Mouse (Mus musculus) forebrain, embryonic 16.5 days (tissue): ENCODE measurements at regions not wholly inside any gene's neighbourhood (a gene's known extent, or its start where the extent isn't known, plus 50 kb on each side); places are given as distances from the start of the nearest gene placed in this dataset.

ENCODE experiments used
- ATAC-seq: fragments of 200-750 bp; cut with Nextera tagmentation; 2 replicates; pipeline ENCODE4 v1.8.0; 2017; ENCODE audit warnings: mild to moderate bottlenecking, moderate library complexity
- H3K27ac ChIP-seq: fragments of 300-500 bp; sonication (generic); 2 replicates; pipeline ENCODE4 v1.5.1; 2014; ENCODE audit warnings: low read length, control low read depth
- H3K27me3 ChIP-seq: fragments of 300-500 bp; sonication (generic); replicated peaks from 2 replicates; pipeline ENCODE4 v1.6.1; 2014; ENCODE audit warnings: low read length; ENCODE audit not compliant: control insufficient read depth, insufficient read depth
- H3K36me3 ChIP-seq: fragments of 300-500 bp; sonication (generic); 2 replicates; pipeline ENCODE4 v1.6.1; 2014; ENCODE audit not compliant: control insufficient read depth, insufficient read depth
- H3K4me1 ChIP-seq: fragments of 300-500 bp; sonication (generic); replicated peaks from 2 replicates; pipeline ENCODE4 v1.6.1; 2014; ENCODE audit warnings: low read length; ENCODE audit not compliant: control insufficient read depth, insufficient read depth
- H3K4me2 ChIP-seq: fragments of 300-500 bp; sonication (generic); 2 replicates; pipeline ENCODE4 v1.6.1; 2014; ENCODE audit warnings: mild to moderate bottlenecking, low read length, control low read depth
- H3K4me3 ChIP-seq: fragments of 300-500 bp; sonication (generic); replicated peaks from 2 replicates; pipeline ENCODE4 v1.5.1; 2014; ENCODE audit warnings: mild to moderate bottlenecking, low read length, control low read depth
- H3K9ac ChIP-seq: fragments of 300-500 bp; sonication (generic); replicated peaks from 2 replicates; pipeline ENCODE4 v1.6.1; 2014; ENCODE audit warnings: low read depth, low read length, control low read depth
- H3K9me3 ChIP-seq: fragments of 300-500 bp; sonication (generic); 2 replicates; pipeline ENCODE4 v1.6.1; 2016; ENCODE audit warnings: low read length; ENCODE audit not compliant: control insufficient read depth
- WGBS: fragments of 180-500 bp; shearing (Covaris S2); extraction: QIAGEN DNeasy Blood & Tissue Kit; methylation state at CpG from one replicate; pipeline ENCODE4 v1.1.7; 2014; 5-methylcytosine and 5-hydroxymethylcytosine counted together

GRCm38 (mm10) chr1:13858371-13859018 lies 2234.6 kb downstream of the 4930444P10Rik start:
- Histone ChIP-seq H3K9me3 (no peaks in the 10 kb centered on the region), H3K9ac (no peak overlapping the region), H3K27me3 (no peaks in the 10 kb centered on the region), H3K27ac (no peak overlapping the region), H3K36me3 (no peaks in the 10 kb centered on the region), H3K4me1 (peaks cover 11% of the 10 kb centered on the region; the same call in 1 of the 2 replicates), H3K4me2 (no peak overlapping the region), H3K4me3 (no peak overlapping the region)
- WGBS: 13% methylated on average over 6 of the region's 6 CpGs
- peak; percentile 77 for ATAC-seq

- Histone ChIP-seq H3K27me3 (no peaks in the 10 kb centered on the region), H3K9ac (no peak overlapping the region), H3K27ac (no peak overlapping the region), H3K4me2 (no peak overlapping the region), H3K4me3 (no peak overlapping the region), H3K9me3 (no peaks in the 10 kb centered on the region), H3K4me1 (peaks cover 11% of the 10 kb centered on the region; the same call in 1 of the 2 replicates), H3K36me3 (no peaks in the 10 kb centered on the region)
- 84% methylated on average over 2 of the region's 2 CpGs for WGBS
- ATAC-seq: no peak
Measured at GRCm38 (mm10) chr1:13856998-13857397, 2236.1 kb downstream of the 4930444P10Rik start.

GRCm38 (mm10) chr1:13851144-13851543 lies 2242.0 kb downstream of the 4930444P10Rik start:
- Histone ChIP-seq H3K9me3 (no peaks in the 10 kb centered on the region), H3K36me3 (no peaks in the 10 kb centered on the region), H3K4me2 (no peak overlapping the region), H3K9ac (no peak overlapping the region), H3K4me1 (no peaks in the 10 kb centered on the region), H3K27me3 (no peaks in the 10 kb centered on the region), H3K27ac (no peak overlapping the region), H3K4me3 (no peak overlapping the region)
- 94% methylated on average over 5 of the region's 5 CpGs for WGBS
- ATAC-seq: no peak

DNA sequence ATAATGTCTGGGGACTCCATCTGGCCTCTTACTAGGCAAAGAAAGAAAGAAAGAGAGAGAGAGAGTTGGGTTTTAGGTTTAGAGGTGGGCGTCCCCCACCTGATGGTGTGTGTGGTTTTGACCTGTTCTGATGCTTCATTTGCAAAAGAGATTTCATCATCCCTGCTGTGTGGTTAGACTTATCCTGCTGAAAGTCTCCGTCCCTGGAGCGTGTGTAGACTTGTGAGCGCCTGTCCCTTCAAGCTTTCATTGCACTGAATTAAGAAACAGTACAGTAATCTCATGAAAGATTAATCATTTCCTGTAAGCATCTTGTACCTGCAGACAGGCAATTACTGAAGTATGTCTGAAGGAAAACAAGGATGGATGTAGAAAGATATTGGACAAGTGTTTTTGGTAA lies 2244.1 kb downstream of the 4930444P10Rik start:
- no peak overlapping the region for H3K4me2 ChIP-seq
- H3K36me3 ChIP-seq: no peaks in the 10 kb centered on the region
- no peak overlapping the region for H3K4me3 ChIP-seq
- H3K9ac ChIP-seq: no peak overlapping the region
- 80% methylated on average over 4 of the region's 4 CpGs for WGBS
- H3K4me1 ChIP-seq: no peaks in the 10 kb centered on the region
- no peaks in the 10 kb centered on the region for H3K27me3 ChIP-seq
- no peaks in the 10 kb centered on the region for H3K9me3 ChIP-seq
- ATAC-seq: no peak
- no peak overlapping the region for H3K27ac ChIP-seq

DNA sequence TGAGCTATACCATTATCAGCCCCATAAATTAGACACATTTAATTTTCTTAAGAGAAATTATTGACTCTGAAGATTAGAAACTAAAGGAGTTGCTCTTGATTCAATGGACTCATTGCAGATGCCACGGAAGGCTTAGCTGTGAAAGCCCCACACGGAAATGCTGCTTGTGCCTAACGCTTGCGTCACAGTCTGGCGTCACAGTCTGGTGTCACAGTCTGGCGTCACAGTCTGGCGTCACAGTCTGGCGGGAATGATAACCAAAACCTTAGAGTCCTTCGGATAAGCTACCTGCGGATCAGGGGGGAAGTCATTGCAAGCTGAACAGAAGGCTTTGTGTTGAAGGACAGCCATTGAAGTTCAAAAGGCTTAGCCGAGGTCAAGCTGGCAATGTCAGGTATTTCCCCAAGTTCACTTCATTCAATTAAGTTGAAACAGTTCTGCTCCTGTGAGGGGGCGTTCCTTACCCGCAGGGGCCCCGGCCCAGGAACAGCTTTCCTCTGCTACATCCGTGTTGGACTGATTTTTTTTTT lies 2246.7 kb downstream of the 4930444P10Rik start:
- whole genome bisulfite sequencing: 76% methylated on average over 15 of the region's 15 CpGs
- Histone ChIP-seq H3K36me3 (no peaks in the 10 kb centered on the region), H3K4me1 (no peaks in the 10 kb centered on the region), H3K27me3 (no peaks in the 10 kb centered on the region), H3K4me3 (no peak overlapping the region), H3K9me3 (no peaks in the 10 kb centered on the region), H3K4me2 (no peak overlapping the region), H3K9ac (no peak overlapping the region), H3K27ac (no peak overlapping the region)
- no peak for ATAC-seq

- Histone ChIP-seq H3K4me2 (no peak overlapping the region), H3K9ac (no peak overlapping the region), H3K36me3 (no peaks in the 10 kb centered on the region), H3K4me3 (no peak overlapping the region), H3K27me3 (no peaks in the 10 kb centered on the region), H3K4me1 (no peaks in the 10 kb centered on the region), H3K27ac (no peak overlapping the region), H3K9me3 (no peaks in the 10 kb centered on the region)
- WGBS: 93% methylated on average over 1 of the region's 1 CpGs
- no peak for ATAC-seq
Measured at GRCm38 (mm10) chr1:13840309-13840622, 2252.9 kb downstream of the 4930444P10Rik start.

DNA sequence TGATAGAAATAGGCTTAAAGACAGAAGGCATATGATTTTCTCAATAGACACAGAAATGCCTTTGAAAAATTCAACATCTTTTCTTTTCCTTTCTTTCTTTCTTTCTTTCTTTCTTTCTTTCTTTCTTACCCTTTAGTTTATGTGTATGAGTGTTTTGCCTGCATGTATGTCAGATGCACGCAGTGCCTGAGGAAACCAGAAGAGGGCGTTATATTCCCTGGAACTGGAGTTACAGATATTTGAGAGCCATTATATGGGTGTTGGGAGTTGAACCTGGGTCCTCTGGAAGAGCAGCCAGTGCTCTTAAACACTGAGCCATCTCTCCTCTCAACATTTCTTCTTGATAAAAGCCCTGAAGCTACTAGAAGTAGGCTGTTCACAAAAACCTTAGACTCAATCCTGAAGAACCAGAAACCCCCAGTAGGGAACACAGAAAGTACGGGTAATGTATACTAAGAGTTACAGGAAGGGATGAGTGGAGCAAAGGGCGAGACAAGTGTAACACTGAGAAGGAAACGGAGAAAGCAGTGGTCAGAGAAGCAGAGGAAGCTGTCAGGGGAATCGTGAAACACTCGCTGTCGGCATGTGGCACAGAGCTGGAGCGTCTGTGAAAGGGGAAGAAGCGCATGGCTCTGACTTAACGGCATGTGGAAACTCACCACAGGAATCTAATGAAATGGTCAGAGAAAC lies 2253.4 kb downstream of the 4930444P10Rik start:
- Histone ChIP-seq H3K36me3 (no peaks in the 10 kb centered on the region), H3K9ac (no peak overlapping the region), H3K27ac (no peak overlapping the region), H3K4me2 (no peak overlapping the region), H3K27me3 (no peaks in the 10 kb centered on the region), H3K4me1 (no peaks in the 10 kb centered on the region), H3K4me3 (no peak overlapping the region), H3K9me3 (no peaks in the 10 kb centered on the region)
- ATAC-seq: no peak
- WGBS: 77% methylated on average over 11 of the region's 11 CpGs

DNA sequence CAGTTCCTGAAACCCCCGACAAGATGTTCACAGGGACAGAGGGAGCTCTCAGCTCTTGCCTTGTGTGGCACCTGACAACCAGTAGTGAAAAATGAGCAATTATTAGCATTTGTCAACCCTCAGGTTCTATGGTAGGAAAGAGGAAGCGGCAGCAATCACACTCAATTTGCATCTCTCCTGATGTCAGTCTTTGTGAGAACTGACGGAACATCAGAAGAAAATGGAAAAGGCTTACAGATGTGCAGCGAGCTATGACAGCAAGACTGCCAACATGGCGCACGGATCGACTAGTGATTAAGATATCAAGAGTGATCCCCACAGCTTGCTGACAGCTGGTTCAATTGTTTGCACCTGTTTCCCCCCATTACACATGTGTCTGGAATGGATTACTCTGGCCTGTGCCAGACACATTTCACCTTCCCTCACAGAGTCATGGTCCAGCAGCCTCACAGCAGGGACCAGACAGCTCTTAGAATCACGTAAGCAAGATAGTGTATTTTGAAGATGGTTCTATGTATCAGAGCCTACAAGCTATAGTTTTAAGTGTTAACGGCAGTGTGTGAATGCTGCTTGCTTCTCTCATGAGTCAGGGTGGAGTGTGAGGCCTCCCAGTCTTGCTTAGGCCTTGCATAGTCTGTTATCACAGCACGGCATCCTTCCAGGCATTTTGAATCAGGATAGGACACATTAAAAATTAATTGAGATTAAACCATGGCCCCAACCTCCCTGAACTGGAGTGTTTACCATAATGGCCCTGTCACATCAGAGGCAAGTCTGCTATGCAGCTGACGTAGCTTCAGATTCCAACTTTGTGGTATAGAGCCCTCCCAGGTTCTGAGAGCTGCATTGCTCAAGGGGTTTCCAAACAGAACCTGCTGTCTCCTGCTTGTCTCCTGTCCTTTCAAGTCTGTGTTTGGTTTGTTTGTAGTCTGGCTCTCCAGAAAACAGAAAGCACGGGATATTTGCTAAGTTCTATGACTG lies 2258.0 kb downstream of the 4930444P10Rik start:
- Histone ChIP-seq H3K27me3 (no peaks in the 10 kb centered on the region), H3K27ac (no peak overlapping the region), H3K4me3 (no peak overlapping the region), H3K9me3 (no peaks in the 10 kb centered on the region), H3K9ac (no peak overlapping the region), H3K4me1 (no peaks in the 10 kb centered on the region), H3K36me3 (no peaks in the 10 kb centered on the region), H3K4me2 (no peak overlapping the region)
- ATAC-seq: peak; percentile 63
- 71% methylated on average over 12 of the region's 12 CpGs for WGBS

- Histone ChIP-seq H3K4me1 (no peaks in the 10 kb centered on the region), H3K27me3 (no peaks in the 10 kb centered on the region), H3K9me3 (no peaks in the 10 kb centered on the region), H3K4me3 (no peak overlapping the region), H3K4me2 (no peak overlapping the region), H3K36me3 (no peaks in the 10 kb centered on the region), H3K9ac (no peak overlapping the region), H3K27ac (no peak overlapping the region)
- 71% methylated on average over 4 of the region's 4 CpGs for WGBS
- ATAC-seq: no peak
Measured at GRCm38 (mm10) chr1:13807786-13808185, 2285.3 kb downstream of the 4930444P10Rik start.
